Mouse (Mus musculus) thymus, adult 2 months (tissue): ENCODE measurements around the gene Dedd2.

ENCODE experiments used
- CTCF ChIP-seq: fragments of 200-500 bp; IDR thresholded peaks from 2 replicates; pipeline ENCODE4 v1.5.1; 2012; ENCODE audit warnings: mild to moderate bottlenecking, control low read depth, low read length, moderate library complexity, borderline replicate concordance; ENCODE audit not compliant: control insufficient read depth, poor library complexity, insufficient read depth; ENCODE audit errors: extremely low read depth
- POLR2A ChIP-seq: fragments of 200-500 bp; IDR thresholded peaks from 2 replicates; pipeline ENCODE4 v1.6.1; 2012; ENCODE audit warnings: mild to moderate bottlenecking, low read length, control low read depth, moderate library complexity; ENCODE audit not compliant: control insufficient read depth, poor library complexity, insufficient read depth; ENCODE audit errors: extremely low read depth

- no peak for TF ChIP-seq CTCF
- no peak for TF ChIP-seq POLR2A
Measured at GRCm38 (mm10) chr7:25268588-25268987, 48.2 kb upstream of the Dedd2 start.
